Mouse (Mus musculus) MEL (cell line): Measurements from ENCODE around the gene B3galt6.

Experiments
- BHLHE40 ChIP-seq: IDR thresholded peaks from 2 replicates; pipeline ENCODE4 v1.6.1; 2012; ENCODE audit warnings: low read depth, mild to moderate bottlenecking, inconsistent platforms, low read length, improper control_type of control experiment, borderline replicate concordance
- CTCF ChIP-seq, 3 experiments: IDR thresholded peaks in 2 of 3; conservative IDR thresholded peaks in 1 of 3; 2 replicates each; pipeline ENCODE4 v1.5.1; 2011 to 2012; ENCODE audit warnings: low read length in 3 of 3, low read depth in 2 of 3, mild to moderate bottlenecking in 2 of 3, improper control_type of control experiment in 1 of 3, inconsistent platforms in 1 of 3, mixed read lengths in 1 of 3, moderate library complexity in 1 of 3; ENCODE audit not compliant: control insufficient read depth in 1 of 3, insufficient read depth in 1 of 3, poor library complexity in 1 of 3, severe bottlenecking in 1 of 3
- NELFE ChIP-seq: IDR thresholded peaks from 2 replicates; pipeline ENCODE4 v1.6.1; 2011; ENCODE audit warnings: low read depth, low read length, improper control_type of control experiment
- POLR2A ChIP-seq, 2 experiments: IDR thresholded peaks; 2 replicates each; pipeline ENCODE4 v1.6.1; 2011 to 2012; ENCODE audit warnings: low read length in 2 of 2, mild to moderate bottlenecking in 2 of 2, control low read depth in 1 of 2, improper control_type of control experiment in 1 of 2, low read depth in 1 of 2, moderate library complexity in 1 of 2; ENCODE audit not compliant: control insufficient read depth in 1 of 2, insufficient read depth in 1 of 2, poor library complexity in 1 of 2
- USF1 ChIP-seq: IDR thresholded peaks from 2 replicates; pipeline ENCODE4 v1.6.1; 2014; ENCODE audit warnings: low read depth, mild to moderate bottlenecking, inconsistent platforms, low read length, improper control_type of control experiment, moderate library complexity

DNA sequence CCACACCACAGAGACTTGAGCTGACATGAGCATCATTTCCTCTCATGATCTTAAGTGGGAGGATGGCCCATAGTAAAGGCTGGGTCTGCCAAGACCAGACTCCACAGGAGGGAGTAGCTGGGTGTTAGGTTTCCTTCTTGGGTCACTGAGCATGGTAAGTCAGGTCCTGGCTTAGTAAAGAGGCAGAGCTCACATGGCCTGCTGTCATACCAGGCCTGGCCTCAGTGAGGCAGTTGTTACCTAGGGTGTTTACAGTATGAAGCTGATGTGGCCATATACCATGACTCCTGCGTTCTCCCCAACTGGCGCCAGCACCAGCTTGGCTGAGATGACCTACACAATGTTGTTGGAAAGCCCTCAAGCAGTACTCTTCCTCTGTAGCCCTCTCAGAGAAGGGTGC, 19.2 kb downstream of the B3galt6 start:
- no peak for TF ChIP-seq POLR2A (IDR thresholded peaks at IDR 0.05; ENCODE audit: control insufficient read depth in 1 of 2, insufficient read depth in 1 of 2, low read depth in 1 of 2, low read length in 2 of 2, poor library complexity in 1 of 2)
- TF ChIP-seq BHLHE40, result no peak
- peak in 1 of 3 experiments; percentile 21; a peak in 2 of 6 replicates for TF ChIP-seq CTCF (IDR thresholded peaks at IDR 0.05 in 2 of 3, conservative IDR thresholded peaks at IDR 0.05 in 1 of 3; ENCODE audit: control insufficient read depth in 1 of 3, insufficient read depth in 1 of 3, low read depth in 2 of 3, low read length in 3 of 3, poor library complexity in 1 of 3, severe bottlenecking in 1 of 3)
- no peak for TF ChIP-seq USF1
- no peak for TF ChIP-seq NELFE
